ENCODE assay signal across 9 mouse cellular contexts in genomic region chr13:30786235-30787035, GRCm38 (mm10). TPM values are rescaled to one million over a fixed set of nuclear protein-coding genes. Genes with fewer than 3 reads are reported as not detected.
DNase-seq lines count a peak whose midpoint lies in the region; ATAC-seq and TF ChIP-seq lines count a peak whose summit lies in the region.
"Had no signal": no experiment of that assay in that cellular context is flagged by ENCODE, and none has a peak within 500 bp of the region (broad histone marks: within the 10 kb centered on the region; RNA-seq: fewer than 3 reads in every experiment).

No protein-coding gene starts in this region.

- no peaks in the 10 kb centered on the region for H3K9me3 ChIP-seq in lung, postnatal 0 days (ENCODE audit: low read length)

- peak; percentile 18 for DNase-seq in lung, postnatal 0 days (ENCODE audit: low spot score)
- no peak for DNase-seq in lung, postnatal 10 days
- peak; percentile 72 to 78 for DNase-seq in left cerebral cortex, adult 2 months (ENCODE audit: extremely low spot score in 1 of 2, low spot score in 2 of 2)
- DNase-seq in spleen, postnatal 4 days (ENCODE audit: low spot score in 2 of 2), result peak; percentile 29 to 64
- DNase-seq in urinary bladder, adult 2 months (ENCODE audit: low spot score), result no peak
- DNase-seq in adrenal gland, adult (ENCODE audit: inconsistent age in 2 of 2, low spot score in 1 of 2), result no peak
- no peak for DNase-seq in heart, postnatal 25 days (ENCODE audit: low spot score)

- no peak overlapping the region for H3K9ac ChIP-seq in lung, postnatal 0 days (replicated peaks; ENCODE audit: low read depth)

- TF ChIP-seq CTCF in lung, postnatal 0 days (IDR thresholded peaks at IDR 0.05), result no peak
- no peak for TF ChIP-seq CTCF in left cerebral cortex, adult 2 months (IDR thresholded peaks at IDR 0.05)

- no peak for TF ChIP-seq EP300 in lung, postnatal 0 days (IDR thresholded peaks at IDR 0.05)

- WGBS in lung, postnatal 0 days, result 65% methylated on average over 5 of the region's 5 CpGs

- no peak overlapping the region for H3K4me3 ChIP-seq in lung, postnatal 0 days (ENCODE audit: low read depth, low read length)
- H3K4me3 ChIP-seq in left cerebral cortex, adult 2 months, result no peak overlapping the region
- H3K4me3 ChIP-seq: heart, adult 2 months had no signal

- no peaks in the 10 kb centered on the region for H3K36me3 ChIP-seq in lung, postnatal 0 days (ENCODE audit: insufficient read depth, low read length)

- H3K27ac ChIP-seq in lung, postnatal 0 days (ENCODE audit: low read length), result no peak overlapping the region
- H3K27ac ChIP-seq in left cerebral cortex, adult 2 months, result peak overlapping the region; percentile 72
- H3K27ac ChIP-seq: heart, adult 2 months had no signal

- H3K27me3 ChIP-seq in lung, postnatal 0 days (replicated peaks; ENCODE audit: insufficient read depth, low read length), result no peaks in the 10 kb centered on the region

- intact Hi-C loops in left cerebral cortex, adult 2 months (cut with DNase I), result loop anchor here (1.0 to 5.0 kb wide), 4 partner anchors 81 to 182 kb away; no protein-coding TSS in a partner anchor
- intact Hi-C loops in heart, postnatal 25 days (cut with DNase I), result no loop called here

- peak; percentile 42 for ATAC-seq in lung, postnatal 0 days
- peak; percentile 88 for ATAC-seq in frontal cortex, adult (ENCODE audit: low TSS enrichment)

- no peaks in the 10 kb centered on the region for H3K4me1 ChIP-seq in lung, postnatal 0 days (ENCODE audit: insufficient read depth, low read depth, low read length)

- H3K4me2 ChIP-seq in lung, postnatal 0 days (replicated peaks; ENCODE audit: low read depth, low read length), result no peak overlapping the region

RNA-seq across cellular contexts. Expression of gene Irf4, which starts 37.4 kb away (rescaled TPM):
- 0.21 and 0.33 TPM in 2 replicates for polyA plus RNA-seq in lung, postnatal 0 days (2015; fragmentation: Nextera tagmentation; extraction: Ambion mirVana)
- total RNA-seq in left cerebral cortex, adult 2 months (2021), result under 1 TPM; 0.32 to 0.58 TPM
- 2.3 TPM in 2 replicates for polyA plus RNA-seq in urinary bladder, adult 2 months (2012; rRNA removed)
- 1 to 10 TPM in 1 of 2 experiments, under 1 TPM in 1; 0.99 to 1.3 TPM for total RNA-seq in heart, postnatal 25 days (2021)

Comparison
In these comparisons a context has a peak if more than half of its experiments do, and no peak if none do; other contexts are left out.
1. DNase-seq: peak in lung, postnatal 0 days (single experiment), left cerebral cortex, adult 2 months (2 of 2) and spleen, postnatal 4 days (2 of 2); none in lung, postnatal 10 days (single experiment), urinary bladder, adult 2 months (single experiment), adrenal gland, adult (0 of 2) and heart, postnatal 25 days (single experiment).